Mouse (Mus musculus) urinary bladder, adult 18-20 months (tissue): ENCODE measurements around the gene Heg1.
A peak's percentile ranks its signal among the peaks of the same experiment; 100 is the strongest.

ENCODE experiments used
- DNase-seq, 2 experiments: peaks; one replicate each; pipeline ENCODE4 v3.0.0; 2022; ENCODE audit warnings: low spot score in 2 of 2, mixed read lengths in 2 of 2

Gene Heg1

GRCm38 (mm10) chr16:33676347-33677312 lies 7.5 kb upstream of the Heg1 start:
- peak in 1 of 2 experiments; percentile 55 for DNase-seq

DNA sequence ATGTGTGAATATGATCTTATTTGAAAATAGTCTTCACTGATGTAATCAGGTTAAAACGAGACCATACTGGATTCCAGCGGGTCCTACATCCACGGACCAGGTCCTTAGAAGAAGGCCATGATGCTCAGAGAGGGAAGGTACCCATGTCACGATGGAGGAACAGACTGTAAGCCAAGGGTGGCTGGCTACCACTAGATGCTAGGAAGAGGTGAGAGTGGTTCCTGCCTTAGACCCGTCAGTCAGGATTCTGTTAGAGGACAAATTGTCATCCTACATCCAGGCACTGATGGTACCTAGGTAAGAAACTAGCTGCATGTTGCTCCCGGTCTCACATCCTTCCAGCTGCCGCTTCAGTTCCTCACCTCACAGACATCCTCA lies 6.9 kb upstream of the Heg1 start:
- no peak for DNase-seq

GRCm38 (mm10) chr16:33677901-33678300 lies 6.3 kb upstream of the Heg1 start:
- DNase-seq = peak in 1 of 2 experiments; percentile 45

DNA sequence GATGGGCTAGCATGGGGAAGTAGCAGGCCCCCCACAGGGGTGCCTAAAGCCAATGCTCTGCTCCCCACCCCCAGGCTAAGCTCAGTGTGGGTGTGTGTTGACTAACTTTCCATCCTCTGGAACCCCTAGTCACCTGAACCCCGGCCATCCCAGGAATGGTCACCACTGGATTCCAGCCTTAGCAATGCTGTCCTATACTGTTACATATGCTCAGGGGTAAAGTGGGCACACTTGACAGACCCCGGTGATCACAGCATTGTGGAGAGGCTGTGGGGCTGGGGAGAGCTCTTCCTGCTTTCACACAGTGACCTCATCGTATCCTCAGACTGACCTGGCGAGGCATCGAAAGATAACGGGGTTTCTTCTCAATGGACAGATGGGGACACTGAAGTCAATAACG lies 3.9 kb upstream of the Heg1 start:
- DNase-seq = no peak

- no peak for DNase-seq
Observed at GRCm38 (mm10) chr16:33680816-33681215, 3.4 kb upstream of the Heg1 start.

DNA sequence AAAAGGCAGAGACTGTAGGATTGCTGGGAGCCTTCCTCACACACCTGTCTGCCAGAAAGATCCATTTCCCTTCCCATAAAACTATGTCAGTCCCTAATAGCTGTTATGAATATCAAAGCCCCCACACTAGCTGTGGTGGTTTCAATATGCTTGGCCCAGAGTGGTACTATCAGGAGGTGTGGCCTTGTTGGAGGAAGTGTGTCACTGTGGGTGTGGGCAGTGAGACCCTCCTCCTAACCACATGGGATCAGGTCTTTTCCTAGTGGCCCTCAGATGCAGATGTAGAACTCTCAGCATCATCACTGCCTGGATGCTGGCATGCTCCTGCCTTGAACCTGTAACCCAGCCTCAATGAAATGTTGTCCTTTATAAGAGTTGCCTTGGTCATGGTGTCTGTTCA lies 2.5 kb upstream of the Heg1 start:
- DNase-seq = no peak

DNA sequence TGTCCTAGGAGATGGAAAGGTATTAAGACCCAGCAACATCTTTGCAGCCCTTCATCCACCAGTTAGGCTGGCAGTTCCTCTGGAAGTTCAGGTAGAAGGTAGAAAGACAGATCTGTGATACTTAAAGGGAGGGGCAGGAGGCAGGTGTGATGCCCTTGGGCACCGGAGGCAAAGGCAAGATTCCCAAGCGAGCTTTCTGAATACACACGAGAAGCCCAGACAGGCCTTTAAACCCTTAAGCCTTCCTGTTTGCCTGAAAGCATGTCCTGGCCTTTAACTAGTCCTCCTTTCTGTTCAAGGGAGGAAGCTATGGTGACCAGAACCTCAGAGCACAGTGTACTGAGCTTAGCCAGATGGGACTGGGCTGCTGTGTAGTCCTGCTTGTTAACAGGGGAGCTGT lies 1.5 kb upstream of the Heg1 start:
- DNase-seq = no peak

DNA sequence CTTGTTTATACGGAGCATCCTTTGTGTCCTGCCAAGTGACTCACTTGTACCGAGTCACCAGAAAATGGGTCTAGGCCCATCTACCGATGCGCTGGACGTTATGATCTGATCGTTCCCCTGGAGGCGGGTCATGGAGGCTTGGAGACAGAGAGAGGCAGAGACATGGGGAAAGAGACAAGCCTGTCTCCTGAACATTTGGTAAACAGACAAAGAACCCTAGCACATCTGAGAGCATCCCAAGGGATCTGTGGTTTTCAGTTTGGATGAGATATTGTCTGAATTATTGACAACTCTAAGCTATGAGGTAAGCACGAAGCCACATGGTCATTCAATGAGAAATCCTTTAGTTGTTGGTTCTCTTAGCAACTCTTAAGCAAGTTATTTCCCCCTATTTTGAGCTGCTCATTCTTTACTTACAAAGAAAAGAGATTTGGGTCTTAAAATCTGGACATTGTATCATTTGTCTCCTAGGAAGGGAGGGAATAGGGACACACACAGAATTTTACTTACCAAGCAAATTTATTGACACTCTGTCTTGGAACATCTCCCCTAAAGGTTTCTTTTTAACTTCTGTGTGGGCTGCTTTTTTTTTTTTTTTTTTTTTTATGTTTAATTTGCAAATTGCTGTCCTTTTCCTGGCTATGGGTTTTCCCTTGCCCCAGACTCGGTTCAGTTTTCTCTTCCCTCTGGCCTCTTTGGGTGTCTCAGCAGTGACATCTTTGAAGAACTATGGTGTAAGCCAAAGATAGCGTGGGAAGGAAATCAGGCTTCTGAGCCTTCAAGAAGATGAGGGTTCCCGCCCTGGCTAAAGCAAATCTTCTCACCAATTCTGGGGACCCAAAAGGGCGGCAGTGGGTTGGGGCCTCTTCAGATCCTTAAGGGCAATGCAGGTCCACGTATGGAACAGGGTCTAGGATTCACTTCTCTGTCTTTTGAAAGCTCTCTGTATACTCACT lies 686 bp upstream of the Heg1 start:
- no peak for DNase-seq

DNA sequence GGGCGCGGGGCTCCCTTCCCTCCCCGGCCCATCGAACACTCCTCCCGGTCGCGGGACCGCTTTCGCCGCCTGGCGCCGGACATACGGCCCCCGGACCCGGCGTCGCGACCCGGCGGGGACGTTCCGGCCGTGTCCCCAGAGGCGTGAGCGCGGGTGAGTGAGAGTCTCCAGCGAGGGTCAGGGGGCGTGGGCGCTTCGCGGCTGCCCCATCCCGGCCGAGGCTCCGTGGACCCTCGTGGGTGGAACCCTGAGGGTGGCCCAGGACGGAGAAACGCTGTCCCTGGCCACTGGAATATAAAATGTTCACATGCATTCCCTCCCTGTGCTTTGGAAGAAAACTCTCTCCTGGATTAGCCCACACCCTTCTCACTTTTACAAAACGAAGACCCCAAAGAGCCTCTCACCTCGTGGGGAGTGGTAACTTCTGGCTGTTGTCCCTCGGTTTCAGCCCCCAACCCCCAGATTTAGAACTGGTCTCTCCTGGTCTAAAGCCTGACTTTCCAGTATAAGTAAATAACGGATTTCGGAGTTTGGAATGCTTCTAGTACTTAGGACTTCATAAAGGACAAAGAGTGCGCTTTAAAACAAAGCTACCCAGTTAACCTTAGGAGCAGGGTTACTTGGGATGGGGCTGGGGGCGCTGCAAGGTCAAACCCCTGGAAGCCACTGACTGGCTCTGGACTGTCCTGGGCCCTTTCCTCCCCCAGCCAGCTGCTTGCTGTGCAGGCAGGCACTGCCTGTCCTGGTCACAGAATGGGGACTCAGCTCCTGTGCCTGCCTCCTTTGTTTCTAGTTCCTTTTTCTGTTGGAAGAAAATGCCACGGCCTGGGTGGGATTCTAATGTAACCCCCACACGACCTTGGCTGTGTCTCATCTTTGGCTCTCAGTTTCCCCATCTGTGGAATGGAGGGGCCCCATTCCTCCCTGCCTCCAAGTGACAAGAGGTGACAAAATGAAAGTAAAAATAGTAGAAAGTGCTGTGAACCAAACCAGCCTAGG lies 832 bp downstream of the Heg1 start:
- no peak for DNase-seq

DNA sequence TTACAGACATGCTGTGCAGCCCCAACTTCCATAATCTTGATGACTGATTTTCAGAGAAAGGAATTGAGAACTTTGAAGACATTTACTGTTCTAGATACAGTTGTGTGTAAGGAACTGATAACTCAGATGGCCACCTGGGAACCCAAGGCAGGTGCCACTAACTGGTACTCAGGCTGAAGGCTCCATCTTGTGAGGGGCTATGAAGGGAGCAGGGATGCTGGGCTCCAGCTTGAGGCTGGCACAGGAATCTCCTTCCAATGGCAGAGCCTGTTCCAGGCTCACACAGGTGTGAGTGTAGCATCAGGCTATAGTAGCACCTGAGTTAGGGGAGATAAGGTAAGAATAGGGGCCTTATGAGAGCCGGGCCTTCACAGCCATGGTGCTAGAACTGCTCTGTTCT lies 1.9 kb downstream of the Heg1 start:
- no peak for DNase-seq

DNA sequence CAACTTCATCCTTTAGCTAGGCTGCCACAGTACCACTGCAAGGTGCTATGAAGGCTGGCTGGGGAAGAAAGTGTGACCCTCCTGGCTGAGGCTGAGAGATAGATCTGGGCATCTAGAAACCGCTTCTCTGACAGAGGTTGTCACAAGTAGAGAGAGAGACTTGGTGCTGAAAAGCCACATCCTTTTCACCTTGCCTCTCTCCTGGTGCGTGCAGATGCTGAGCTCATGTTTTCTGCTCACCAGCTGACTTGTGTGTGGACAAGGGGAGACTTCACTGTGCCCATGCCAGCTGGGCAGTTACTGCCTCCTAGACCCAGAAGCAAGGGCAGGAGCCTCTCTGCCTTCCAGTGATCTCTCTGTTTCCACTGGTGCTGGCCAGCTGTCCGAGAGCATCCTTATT lies 3.6 kb downstream of the Heg1 start:
- no peak for DNase-seq

- DNase-seq = no peak
Observed at GRCm38 (mm10) chr16:33690975-33691747, 7.0 kb downstream of the Heg1 start.

- DNase-seq = no peak
Observed at GRCm38 (mm10) chr16:33693553-33693952, 9.4 kb downstream of the Heg1 start.

GRCm38 (mm10) chr16:33696811-33697575 lies 12.8 kb downstream of the Heg1 start:
- no peak for DNase-seq

DNA sequence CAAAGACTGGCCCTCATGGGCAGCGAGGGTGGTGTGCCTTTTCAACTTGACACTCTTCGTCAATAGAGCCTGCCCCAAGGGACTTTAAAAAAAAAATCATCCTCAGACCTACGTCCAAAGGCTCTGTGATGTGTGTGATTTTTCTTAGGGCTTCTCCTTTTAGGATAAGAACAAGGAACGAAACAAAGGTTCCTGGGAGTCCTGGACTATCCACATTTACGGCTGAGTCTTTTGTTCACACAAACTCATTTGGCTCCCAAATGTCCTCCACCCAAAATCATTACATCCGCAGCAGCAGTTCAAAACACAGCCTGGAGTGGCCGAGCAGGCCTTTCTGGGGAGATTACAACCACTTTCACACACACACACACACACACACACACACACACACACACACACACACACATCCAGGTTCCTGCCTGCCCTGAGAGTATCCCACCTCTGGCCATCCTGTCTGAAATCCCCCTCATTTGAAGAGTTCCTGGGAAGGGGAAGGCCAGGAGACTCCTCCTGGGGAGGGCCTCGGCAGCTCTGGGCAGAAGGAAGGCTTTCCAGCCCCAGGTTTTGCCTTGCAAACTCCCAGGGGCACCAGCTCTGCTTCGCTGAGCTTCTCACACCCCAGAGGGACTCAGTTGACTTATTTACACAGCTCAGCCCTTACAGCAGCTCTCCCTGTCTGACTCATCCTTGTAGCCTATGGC lies 13.6 kb downstream of the Heg1 start:
- DNase-seq = no peak

DNA sequence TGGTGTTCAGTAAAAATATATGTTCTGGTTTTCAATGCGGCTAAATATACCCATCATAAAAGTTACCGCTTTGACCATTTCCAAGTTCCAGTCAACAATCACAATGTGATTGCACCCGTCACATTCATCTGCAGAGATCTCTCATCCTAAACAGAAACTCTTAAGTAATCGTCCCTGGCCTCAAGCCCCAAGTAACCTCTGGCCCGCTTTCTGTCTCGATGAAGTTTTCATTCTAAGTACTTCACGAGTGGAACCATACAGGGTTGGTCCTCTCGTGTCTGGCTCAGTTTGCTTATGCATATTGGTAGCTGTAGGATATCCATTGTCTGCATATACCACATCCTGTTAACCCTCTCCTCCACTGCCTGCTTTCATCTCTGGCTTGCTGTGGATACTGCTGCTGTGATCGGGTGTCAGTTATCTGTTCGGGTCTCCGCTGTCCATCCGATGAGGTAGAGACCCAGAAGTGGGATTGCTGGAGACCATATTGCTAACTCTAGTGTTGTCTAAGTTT lies 14.2 kb downstream of the Heg1 start:
- no peak for DNase-seq

DNA sequence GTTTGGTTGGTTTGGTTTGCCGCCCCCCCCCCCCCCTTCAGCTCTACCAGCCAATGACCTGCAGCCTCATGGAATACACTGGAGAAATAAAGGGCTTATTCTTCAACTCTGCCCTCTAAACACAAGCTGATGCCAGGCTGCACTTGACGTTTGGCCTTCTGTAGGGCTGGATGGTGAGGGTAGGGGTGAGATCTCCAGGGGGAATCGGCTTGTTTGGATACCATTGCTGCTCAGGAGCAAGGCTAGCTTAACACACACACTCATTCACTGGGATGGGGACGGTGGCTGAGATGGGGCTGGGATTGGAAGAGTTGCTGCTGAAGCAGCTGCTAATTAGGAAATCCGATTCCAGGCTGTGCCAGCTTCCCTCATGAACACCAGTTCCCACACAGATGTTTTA lies 16.4 kb downstream of the Heg1 start:
- DNase-seq = no peak

GRCm38 (mm10) chr16:33701872-33702271 lies 17.7 kb downstream of the Heg1 start:
- no peak for DNase-seq

DNA sequence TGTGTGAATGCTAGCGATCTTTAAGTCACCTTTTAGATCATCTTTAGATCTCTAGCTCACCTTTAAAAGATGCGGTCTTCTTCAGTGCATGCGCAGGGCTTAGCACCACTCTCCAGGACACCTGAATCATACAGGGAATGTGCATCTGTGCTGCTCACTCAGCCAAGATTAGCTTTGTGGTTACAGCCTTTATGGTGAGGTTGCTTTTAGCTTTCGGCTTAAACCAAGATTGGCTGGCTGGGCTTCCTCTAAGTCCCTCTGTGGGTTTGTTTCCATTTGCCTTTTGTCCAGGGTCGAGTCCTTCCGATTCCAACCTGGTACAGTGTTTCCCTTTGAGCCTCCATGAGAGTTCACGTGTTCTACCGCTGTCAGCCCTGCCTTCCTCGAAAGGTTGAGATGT lies 20.1 kb downstream of the Heg1 start:
- no peak for DNase-seq
